Mouse (Mus musculus): ENCODE data around the gene Fam117a. TPM values are rescaled to one million over a fixed set of nuclear protein-coding genes. Genes with fewer than 3 reads are reported as not detected.

Fam117a gene
- polyA plus RNA-seq, 1 experiment = 28.6 TPM

GRCm38 (mm10) chr11:95330662-95331061 is 6.2 kb upstream of the Fam117a start:
- DNase-seq (ENCODE audit: low read depth) = no peak

DNA sequence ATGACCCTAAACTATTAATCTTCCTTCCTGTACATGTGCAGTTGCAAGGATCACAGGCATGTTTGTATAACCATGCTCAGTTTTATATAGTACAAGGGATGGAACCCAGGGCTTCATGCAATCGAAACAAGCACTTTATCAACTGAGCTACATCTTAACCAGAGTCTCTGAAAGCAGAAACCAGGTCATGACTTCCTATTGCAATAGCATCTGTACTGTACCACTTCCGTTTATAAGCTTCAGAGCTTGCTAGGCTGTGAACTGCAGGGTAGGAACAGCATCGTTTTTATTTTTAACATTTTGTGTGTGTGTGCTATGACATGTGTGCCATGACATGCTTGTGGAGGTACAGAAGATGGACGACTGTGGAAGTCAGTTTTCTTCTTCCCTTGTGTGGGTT is 3.6 kb upstream of the Fam117a start:
- DNase-seq (ENCODE audit: low read depth) = no peak

DNA sequence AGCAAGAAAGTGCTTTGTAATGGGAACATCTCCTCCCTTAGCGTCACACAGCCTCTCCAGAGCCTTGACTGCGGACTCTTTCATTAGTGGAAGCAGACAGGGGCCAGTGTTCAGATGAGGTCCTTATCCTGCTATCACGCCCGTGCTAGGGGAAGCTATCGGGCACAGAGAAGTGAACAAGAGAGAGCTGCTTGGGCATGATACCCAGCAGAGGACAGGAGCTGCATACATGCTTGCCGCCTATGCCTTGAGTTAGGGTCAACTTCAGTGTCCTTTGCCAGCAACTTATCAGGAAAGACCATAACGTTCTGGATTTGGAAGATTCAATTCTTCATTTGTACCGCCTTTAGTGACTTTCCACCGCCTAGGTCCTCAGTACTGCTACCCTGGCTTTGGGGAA is 3.0 kb upstream of the Fam117a start:
- DNase-seq (ENCODE audit: low read depth) = no peak

- no peak for DNase-seq (ENCODE audit: low read depth)
Measured at GRCm38 (mm10) chr11:95334448-95335060, 2.3 kb upstream of the Fam117a start.

- DNase-seq (ENCODE audit: low read depth) = no peak
Measured at GRCm38 (mm10) chr11:95337129-95337813, 453 bp downstream of the Fam117a start.

GRCm38 (mm10) chr11:95337846-95338342 is 1.1 kb downstream of the Fam117a start:
- no peak for DNase-seq (ENCODE audit: low read depth)

DNA sequence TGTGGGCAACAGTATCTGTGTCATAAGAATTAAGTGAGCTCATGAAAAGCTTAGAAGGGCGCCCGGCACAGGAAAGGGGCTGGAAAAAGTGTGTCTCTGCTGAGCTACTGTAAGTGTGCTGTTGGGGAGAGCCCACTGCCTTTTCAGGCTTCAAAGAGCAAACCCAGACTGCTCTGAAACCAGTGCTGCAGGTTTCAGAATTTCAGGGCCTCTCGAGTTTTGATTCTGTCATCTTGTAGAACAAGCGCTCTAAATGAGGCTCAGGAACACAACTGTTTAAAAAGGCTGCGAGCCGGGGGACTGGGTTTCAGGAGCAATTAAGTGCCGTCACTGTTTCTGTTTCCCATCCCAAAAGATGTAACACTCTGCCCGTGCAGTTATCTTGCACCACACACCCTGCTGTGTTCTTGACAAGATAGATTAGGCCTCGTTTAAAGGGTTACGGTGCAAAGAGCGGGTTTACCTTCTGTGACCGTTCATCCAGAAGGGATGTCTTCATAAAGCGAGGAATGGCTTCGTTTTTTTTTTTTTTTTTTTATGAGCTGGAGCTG is 2.7 kb downstream of the Fam117a start:
- no peak for DNase-seq (ENCODE audit: low read depth)

GRCm38 (mm10) chr11:95340259-95340658 is 3.4 kb downstream of the Fam117a start:
- no peak for DNase-seq (ENCODE audit: low read depth)

GRCm38 (mm10) chr11:95340664-95341063 is 3.8 kb downstream of the Fam117a start:
- DNase-seq (ENCODE audit: low read depth) = no peak

GRCm38 (mm10) chr11:95343180-95343579 is 6.4 kb downstream of the Fam117a start:
- no peak for DNase-seq (ENCODE audit: low read depth)

GRCm38 (mm10) chr11:95344181-95344580 is 7.4 kb downstream of the Fam117a start:
- DNase-seq (ENCODE audit: low read depth) = no peak

GRCm38 (mm10) chr11:95350289-95350688 is 13.5 kb downstream of the Fam117a start:
- no peak for DNase-seq (ENCODE audit: low read depth)

DNA sequence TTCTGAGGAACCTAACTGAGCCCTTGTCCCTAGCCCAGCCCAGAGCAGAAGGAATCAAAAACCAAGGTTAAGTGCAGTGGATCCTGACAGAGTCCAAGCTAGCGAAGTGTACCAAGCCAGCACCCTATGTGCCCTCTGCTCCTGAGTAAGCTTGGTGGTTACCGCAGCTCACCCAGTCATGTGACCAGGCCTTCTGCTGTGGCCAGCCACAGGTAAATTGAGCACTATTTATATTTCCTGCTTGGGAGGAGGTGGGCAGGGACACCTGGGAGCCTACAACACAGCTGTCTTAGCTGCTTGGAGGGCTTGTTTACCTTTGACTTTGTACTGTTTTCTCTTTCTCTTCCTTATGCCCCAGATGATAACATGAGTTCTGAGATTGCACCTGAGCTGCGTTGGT is 14.1 kb downstream of the Fam117a start:
- no peak for DNase-seq (ENCODE audit: low read depth)

- no peak for DNase-seq (ENCODE audit: low read depth)
Measured at GRCm38 (mm10) chr11:95352686-95353085, 15.9 kb downstream of the Fam117a start.

DNA sequence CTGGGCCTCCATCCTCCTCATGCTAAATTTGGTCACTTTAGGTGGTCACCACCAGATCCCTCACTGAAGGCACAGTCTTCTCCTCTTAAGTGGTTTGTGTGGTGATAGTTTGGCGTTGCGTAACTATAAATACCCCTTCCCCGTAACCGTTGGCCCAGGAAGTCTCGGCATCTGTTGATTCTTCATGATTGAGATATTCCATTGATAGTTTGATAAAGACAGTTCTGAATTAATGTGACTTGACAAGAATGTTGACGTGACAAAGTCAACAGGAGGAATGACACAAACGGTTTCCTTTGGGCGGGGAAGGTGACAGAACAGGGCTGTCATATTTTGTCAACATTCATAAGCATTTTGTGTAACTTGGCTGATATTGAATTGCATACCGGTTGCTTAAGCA is 16.4 kb downstream of the Fam117a start:
- DNase-seq (ENCODE audit: low read depth) = no peak

GRCm38 (mm10) chr11:95354228-95354944 is 17.6 kb downstream of the Fam117a start:
- no peak for DNase-seq (ENCODE audit: low read depth)

GRCm38 (mm10) chr11:95354945-95355660 is 18.3 kb downstream of the Fam117a start:
- DNase-seq (ENCODE audit: low read depth) = no peak

DNA sequence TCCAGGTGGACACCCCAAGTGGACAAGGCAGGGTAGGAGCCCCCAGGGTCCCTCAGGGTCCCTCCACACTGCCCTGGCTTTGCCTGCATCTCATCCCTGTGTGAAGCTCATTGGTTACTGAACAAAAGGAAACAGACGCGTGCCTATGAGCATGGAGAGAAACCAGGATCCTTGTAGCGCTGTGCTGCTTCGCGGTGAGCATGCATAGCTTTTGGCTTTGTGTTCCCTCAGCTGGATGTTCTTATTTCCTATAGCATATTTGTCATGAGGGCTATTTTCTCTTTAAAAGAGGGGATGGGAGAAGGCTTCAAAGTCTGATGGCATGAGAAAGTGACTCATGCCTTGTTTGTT is 18.8 kb downstream of the Fam117a start:
- DNase-seq (ENCODE audit: low read depth) = no peak

DNA sequence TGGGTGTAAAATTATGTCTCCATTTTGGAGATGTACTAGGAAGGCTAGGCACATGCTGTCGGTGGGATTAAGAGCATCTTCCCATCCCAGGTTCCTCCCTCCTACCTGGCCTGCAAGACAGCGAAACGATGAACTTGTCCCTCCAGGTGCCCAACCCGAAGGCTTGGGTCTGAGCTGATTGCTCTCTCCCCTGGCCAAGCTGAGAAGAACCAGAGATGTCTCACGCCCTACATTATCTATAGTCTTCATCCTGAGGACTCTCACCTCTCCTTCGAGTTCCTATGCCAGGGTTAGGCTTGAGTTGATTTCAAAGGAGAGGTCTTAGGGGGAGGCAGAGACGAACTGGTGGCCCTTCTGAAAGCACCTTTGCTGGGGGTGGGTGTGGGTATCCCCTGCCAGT is 19.2 kb downstream of the Fam117a start:
- no peak for DNase-seq (ENCODE audit: low read depth)

GRCm38 (mm10) chr11:95356469-95357273 is 19.9 kb downstream of the Fam117a start:
- DNase-seq (ENCODE audit: low read depth) = no peak

GRCm38 (mm10) chr11:95358263-95358662 is 21.4 kb downstream of the Fam117a start:
- DNase-seq (ENCODE audit: low read depth) = no peak

All from gonadal fat pad, adult 2 months (tissue).